Mouse (Mus musculus): Measurements from ENCODE around the gene Dgka. TPM values are rescaled to one million over a fixed set of nuclear protein-coding genes. Genes with fewer than 3 reads are reported as not detected.
"Not testable (repeated sequence)": the region's sequence is repeated elsewhere in the genome, so short reads cannot be mapped to it uniquely, and the experiment has no call there.

The Dgka gene
- polyA plus RNA-seq, 1 experiment = 16.3 TPM

DNA sequence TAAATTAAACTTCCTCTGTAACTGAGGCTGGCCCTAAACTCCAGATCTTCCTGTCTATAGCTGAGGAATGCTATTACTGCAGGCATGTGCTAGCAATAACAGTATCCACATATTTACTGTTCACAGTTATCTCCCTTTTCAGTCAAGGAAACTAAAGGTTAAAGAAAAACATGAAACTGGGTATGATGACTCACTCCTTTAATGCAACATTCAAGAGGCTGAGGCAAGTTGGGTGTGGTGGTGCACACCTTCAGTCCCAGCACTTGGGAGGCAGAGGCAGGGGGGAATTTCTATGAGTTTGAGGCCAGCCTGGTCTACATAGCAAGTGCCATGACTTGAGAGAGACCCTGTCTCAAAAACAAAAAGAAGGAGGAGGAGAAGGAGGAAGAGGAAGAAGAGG is 12.7 kb downstream of the Dgka start:
- no peak for DNase-seq (ENCODE audit: low read depth)

DNA sequence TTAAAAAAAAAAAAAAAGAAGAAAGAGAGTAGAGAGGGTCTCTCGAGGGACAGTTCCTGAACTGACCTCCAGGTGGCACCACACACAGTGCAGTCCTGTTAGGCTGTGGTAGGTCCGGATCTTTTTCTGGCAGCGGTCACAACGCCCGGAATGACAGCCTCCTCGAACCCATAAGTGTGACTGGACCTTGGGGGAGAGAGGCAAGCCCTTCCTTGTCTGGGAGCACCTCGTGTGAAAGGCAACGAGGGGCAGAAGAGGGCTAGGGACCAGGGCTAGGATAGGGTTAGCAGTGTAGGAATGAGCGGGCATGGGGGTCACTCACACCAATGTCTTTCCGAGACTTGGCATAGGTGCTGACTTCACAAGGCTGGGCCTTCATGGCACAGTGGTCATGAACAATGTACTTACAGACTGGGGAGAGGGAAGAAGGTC is 13.6 kb downstream of the Dgka start:
- DNase-seq (ENCODE audit: low read depth) = no peak

DNA sequence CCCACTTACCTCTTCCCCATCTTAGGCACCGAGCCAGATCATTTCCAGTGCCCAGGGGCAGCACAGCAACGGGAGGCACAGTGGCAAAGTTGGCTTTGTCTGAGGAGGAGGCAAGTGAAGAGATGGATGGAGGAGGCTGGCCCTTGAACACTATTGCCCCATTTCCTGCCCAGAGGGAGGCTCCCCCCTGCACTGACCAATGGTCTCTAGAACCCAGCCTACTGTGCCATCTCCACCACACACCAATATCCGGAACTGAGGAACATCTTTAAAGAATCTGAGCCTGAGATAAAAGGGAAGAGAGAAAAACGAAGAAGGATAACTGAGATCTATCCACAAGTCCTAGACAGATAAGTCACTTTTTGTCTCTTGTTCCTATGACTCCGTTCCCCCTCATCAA is 16.6 kb downstream of the Dgka start:
- no peak for DNase-seq (ENCODE audit: low read depth)

DNA sequence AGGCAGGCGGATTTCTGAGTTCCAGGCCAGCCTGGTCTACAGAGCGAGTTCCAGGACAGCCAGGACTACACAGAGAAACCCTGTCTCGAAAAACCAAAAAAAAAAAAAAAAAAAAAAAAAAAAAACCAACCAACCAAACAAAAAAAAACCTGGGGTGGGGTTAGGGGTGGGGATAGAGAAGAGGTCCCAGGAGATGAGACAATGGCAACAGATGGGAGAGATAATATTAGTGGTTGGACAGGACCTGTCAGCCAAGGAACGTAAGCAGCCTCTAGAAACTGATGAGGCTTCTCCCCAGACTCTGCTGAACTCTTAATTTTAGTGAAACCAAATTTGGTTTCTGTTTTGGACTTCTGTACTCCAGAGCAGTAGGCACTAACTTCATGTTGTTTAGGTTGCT is 19.2 kb downstream of the Dgka start:
- not testable (repeated sequence) for DNase-seq (ENCODE audit: low read depth)

DNA sequence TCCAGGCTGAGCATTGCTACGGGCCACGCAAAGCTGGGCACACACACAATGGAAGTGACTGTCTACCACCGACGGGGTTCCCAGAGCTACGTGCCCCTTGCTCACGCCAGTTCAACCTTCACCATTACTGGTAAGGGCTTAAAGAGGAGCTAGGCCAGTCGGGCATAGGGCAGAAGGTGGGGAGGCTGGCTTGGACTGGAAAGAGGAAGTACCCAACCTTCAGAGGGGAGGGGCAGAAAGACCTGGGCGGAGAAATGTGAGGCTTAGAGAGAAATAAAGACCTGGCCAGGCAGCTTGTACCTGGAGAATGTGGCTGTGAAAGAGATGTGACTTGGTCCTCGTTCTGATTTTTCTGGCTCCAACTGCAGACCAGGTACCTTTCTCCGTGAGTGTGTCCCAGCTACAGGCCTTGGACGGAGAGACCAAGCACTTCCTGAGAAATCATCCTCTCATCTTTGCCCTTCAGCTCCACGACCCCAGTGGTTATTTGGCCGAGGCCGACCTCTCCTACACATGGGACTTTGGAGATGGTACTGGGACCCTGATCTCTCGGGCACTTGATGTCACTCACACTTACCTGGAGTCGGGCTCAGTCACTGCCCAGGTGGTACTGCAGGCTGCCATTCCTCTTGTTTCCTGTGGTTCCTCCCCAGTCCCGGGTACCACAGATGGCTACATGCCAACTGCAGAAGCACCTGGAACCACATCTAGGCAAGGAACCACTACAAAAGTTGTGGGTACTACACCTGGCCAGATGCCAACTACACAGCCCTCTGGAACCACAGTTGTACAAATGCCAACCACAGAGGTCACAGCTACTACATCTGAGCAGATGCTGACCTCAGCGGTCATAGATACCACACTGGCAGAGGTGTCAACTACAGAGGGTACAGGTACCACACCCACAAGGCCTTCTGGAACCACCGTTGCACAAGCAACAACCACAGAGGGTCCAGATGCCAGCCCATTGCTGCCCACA is 28.8 kb downstream of the Dgka start:
- DNase-seq (ENCODE audit: low read depth) = no peak

DNA sequence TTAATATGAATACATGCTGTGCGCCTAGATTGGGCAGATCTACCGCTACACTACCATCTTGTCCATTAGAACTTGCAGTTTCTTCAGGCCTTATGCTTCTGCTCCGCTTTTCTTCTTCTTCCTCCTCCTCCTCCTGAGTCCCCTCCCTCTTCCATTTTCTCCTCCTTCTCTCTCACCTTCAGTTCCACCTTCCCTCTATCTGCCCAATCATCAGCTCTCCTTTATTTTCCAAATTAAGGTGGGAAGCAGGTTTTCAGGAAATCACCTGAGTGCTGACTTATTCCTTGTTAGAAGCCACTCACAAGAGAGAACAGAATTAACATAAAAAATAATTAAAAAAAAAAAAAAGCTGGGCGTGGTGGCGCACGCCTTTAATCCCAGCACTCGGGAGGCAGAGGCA is 33.3 kb downstream of the Dgka start:
- not testable (repeated sequence) for DNase-seq (ENCODE audit: low read depth)

DNA sequence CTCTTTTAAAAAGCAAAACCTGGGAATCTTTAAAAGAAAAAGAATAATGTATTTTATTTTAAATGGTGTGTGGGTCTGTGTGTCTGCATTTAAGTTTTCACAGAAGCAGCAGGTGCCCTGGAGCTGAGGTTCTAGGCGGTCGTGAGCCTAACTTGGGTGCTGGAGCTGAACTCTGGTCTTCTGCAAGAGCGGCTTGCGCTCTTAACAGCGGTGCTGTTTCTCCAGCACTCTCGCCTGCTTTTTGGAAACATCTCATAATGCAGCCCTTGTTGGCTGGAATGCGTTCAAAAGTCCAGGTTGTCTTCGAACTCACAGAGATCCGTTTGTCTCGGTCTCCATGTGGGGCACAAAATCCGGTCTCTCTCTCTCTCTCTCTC is 39.4 kb downstream of the Dgka start:
- DNase-seq (ENCODE audit: low read depth) = no peak

DNA sequence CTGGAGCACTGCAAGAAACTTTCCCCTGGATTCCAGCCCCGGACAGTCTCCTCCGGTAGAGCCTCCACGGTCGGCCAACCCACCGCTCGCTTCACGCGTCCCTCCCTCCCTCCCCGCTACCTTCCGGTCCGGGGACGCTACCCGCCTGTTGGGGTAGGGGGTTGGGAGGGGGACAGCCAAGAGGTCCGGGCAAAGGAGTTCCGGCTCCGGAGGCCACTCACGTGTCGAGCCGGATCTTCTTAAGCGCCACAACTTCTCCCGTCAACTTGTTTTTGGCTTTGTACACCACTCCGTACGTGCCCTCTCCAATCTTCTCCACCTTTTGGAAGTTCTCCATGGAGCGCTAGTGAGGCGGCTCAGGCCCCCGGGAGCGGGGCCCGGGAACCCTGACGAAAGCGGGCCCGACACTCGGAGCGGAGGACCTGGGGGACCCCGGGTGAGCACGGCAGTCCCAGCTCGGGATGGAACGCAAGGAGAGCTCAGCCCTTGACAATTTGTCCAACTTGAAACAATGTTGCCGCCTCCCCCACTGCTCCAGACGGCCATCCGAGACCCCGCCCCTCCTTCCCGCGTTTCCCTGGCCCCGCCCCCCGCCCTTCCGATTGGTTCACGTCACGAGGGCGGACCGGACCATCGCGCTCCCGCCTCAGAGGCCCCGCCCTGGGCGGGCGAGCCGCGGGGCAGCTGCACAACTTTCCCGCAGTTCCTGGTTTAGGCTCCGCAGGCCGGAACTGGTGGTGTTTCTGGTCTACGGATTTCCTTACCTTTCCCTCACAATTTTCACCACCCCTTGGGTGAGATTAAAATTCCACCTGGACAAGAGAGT is 40.0 kb downstream of the Dgka start, which contains the start of gene Cdk2:
TSS of gene Cdk2 (minus strand) at position 541 of the 826 bp plus-strand sequence.
- no peak for DNase-seq (ENCODE audit: low read depth)

DNA sequence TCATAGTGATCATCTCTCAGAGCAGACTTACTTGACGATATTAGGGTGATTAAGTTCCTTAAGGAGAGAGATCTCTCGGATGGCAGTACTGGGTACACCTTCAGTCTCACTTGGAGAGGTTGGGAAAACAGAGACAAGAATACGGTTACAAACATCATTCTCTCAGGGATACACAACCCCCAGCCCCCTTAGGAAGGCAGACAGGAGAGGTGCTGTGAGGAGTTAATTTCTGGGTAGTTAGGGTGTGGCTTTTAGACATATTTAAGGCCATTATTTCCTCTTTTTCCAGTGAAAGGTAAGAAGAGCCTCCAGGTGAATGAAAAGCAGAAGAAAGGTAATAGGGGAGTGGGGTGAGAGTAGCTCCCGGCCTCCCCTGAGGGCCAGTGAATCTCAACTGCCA is 40.8 kb downstream of the Dgka start, which contains the start of gene Pmel:
TSS of gene Pmel (plus strand) at position 301 of the 400 bp plus-strand sequence.
- no peak for DNase-seq (ENCODE audit: low read depth)

DNA sequence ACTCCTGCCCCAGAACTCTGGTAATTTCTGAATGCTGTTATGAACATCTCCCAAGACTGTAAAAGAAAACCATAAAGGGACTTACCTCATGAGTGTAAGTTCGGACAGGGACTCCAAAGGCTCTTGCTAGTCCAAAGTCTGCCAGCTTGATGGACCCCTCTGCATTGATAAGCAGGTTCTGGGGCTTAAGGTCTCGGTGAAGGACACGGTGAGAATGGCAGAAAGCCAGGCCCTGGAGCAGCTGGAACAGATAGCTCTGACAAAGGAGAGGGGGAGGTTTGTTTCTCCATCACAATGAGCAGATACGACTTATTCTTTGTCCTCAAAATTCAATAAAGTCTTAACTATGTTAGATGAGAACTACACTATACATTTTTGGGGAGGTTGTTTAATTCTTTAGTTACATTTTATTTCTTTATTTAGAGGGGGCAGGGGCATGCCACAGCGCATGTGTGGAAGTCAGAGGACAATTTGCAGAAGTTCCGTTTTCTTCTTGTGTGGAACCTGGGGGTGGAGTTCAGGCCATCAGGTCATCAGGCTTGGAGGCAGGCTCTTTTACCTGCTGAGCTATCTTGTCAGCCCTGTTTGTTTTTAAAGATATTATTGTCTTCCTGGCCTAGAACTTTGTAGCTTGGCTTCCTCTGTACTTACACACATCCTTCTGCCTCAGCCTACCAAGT is 42.2 kb downstream of the Dgka start:
- no peak for DNase-seq (ENCODE audit: low read depth)

DNA sequence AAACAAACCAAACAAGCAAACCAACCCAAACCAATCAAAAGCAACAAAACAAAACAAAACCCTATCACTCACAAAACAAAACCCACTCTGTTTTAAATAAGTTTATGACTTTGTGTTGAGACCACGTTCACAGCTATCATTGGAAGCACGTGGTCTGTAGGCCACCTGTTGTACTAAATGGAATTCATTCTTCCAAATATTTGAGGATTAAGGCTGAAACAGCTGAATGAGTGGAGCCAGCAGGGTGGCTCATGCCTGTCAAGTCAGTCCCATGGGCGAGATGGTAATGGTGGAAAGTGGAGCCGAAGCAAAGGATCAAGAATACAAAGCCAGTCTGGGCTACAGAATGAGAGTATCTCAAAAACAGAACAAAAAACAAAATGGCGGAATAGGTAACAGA is 43.9 kb downstream of the Dgka start:
- DNase-seq (ENCODE audit: low read depth) = no peak

DNA sequence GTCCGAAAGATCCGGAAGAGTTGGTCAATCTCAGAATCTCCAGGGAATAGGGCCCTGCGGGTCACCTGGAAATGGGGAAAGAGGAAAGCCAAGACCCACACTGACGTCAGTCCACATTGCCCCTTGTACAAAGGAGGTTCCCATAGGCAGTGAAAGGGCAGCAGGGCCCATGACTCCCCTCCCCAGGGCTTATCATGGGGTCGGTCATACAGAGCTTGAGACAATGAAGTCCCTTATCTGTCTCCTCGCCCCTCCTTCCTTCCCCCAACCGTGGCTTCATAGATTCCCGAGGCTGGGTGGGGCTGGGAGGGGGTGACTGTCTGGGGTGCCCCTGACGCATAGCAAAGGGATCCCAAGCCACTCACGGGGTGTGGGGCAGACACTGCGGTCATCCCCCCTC is 45.0 kb downstream of the Dgka start:
- no peak for DNase-seq (ENCODE audit: low read depth)

DNA sequence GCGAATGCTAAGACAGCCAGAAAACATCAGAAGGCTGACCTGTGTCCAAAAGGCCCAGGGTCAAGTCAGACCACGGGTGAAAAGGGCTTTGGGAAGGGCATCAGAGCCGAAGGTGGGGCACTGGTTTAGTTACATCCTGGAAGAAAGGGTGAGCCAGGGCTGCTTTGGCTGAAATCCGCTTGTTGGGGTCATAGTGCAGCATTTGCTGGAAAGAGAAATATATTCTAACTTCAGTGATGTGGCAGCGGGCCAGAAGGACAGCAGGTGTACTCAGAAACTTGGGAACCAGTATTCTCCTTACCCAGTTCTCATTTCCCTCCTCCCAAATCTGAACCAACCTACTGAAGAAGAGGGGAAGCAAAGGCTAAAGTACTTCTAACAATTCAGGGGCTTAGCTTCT is 45.6 kb downstream of the Dgka start:
- DNase-seq (ENCODE audit: low read depth) = no peak

DNA sequence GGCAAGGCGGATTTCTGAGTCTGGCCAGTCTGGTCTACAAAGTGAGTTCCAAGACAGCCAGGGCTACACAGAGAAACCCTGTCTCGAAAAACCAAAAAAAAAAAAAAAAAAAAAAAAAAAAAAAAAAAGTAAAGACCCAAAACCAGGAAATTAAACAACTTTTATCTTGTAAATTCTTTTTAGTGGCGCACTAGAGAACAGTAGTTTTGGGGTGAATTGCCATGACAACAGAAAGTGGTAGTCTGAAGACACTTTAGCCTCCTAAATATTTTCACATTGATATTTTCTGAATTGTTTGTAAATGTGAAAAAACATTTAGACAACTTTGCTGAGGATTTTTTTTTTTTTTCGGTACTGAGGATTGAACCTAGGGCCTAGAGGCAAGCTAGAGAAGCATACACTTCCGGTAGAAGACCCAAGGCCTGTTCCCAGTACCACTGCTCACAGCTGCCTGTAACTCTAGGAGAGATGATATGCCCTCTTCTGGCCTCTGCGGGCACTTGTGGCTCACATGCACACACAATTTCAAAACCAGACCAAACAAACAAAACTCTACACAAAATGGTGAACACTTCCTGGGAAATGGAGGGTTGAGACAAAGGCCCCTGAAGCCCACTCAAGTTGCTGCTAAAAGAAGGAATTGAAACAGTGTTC is 47.5 kb downstream of the Dgka start:
- no peak for DNase-seq (ENCODE audit: low read depth)

DNA sequence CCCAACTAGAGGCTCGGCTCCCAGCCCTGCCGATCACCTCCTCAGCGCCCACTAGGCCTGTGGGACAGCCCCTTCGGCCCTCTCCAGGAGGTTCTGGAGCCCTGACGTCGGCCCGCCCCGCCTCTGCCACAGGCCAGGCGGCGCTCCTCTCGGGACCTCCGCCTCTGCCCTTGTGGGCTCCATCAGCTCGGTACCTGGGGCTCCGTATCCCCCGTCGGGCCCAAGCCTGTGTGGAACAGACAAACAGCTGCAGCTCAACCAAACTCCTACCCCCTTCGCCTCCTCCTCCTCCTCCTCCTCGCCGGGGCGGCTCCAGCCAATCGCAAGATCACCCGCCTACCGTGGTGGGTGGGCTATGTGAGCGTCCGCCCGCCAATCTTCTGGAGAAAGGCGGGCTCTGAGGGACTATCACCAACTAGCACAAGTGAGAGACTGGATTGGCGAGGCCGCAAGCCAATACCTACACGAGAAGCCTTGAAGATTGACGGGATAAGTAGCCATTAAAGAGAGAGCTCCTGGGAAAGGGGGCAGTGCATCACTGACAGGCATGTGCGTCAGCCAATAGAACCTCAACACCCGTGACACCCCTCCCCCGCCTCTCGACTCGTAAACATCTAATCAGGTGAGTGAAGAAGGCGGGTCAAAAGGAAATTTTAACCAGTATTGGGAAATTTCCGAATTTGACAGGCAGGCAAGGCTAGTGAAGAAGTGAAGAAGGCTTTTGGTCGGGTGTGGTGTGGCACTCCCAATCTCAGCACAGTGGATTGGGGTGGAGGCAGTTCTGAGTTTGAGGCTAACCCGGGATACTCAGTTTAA is 48.5 kb downstream of the Dgka start, which contains the start of gene Rab5b:
TSS of gene Rab5b (minus strand) at position 273 of the 816 bp plus-strand sequence.
- peak; percentile 99 for DNase-seq (ENCODE audit: low read depth)

DNA sequence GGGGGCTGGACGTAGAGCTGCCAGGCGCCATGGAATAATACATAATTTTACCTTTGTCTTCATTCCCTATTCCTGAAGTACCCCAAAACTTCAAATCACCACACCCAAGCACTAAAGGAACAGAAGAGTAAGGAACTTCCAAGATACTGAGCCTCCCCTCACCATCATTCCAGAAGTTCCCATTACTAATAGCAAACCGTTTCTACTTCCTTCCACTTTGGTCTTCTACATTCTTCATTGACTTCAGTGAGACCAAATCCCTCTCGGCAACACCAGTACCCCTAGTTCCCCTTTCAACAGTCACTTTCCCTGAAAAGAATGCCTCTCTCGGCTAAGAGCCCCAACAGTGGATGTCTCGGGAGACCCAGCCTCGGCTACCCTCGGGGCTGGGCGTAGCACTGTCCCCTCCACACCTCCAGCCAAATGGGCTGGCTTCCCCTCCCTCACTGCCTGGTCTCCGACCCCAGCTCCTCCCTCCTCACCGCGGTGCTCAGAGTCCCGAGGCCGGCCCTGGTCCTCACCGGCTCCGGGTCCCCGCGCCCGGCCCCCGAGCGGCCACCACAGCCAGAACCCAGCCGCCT is 49.2 kb downstream of the Dgka start:
- DNase-seq (ENCODE audit: low read depth) = no peak

DNA sequence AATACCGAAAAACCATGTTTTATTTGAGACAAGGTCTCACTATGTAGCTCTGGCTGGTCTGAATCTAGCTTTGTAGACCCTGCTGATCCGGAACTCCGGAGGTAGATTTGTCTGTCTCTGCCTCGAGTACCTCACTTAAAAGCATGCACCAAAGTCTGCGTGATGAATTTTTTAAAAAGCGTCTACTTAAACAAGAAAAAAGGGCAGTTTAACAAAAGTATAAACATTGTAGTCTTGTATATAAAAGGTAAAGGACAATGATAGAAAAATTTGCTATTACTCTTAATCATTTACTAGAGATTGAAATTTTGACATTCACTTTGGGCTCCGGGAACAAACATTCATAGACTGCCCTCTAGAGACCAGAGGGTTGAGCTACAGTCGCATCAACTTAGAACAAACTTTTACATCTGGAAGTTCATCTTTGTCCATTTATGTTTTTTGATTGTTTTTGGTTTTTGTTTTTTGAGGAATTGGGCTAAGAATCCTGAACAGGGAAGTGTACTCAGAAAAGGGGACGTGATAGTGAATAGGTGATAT is 70.1 kb downstream of the Dgka start:
- no peak for DNase-seq (ENCODE audit: low read depth)

DNA sequence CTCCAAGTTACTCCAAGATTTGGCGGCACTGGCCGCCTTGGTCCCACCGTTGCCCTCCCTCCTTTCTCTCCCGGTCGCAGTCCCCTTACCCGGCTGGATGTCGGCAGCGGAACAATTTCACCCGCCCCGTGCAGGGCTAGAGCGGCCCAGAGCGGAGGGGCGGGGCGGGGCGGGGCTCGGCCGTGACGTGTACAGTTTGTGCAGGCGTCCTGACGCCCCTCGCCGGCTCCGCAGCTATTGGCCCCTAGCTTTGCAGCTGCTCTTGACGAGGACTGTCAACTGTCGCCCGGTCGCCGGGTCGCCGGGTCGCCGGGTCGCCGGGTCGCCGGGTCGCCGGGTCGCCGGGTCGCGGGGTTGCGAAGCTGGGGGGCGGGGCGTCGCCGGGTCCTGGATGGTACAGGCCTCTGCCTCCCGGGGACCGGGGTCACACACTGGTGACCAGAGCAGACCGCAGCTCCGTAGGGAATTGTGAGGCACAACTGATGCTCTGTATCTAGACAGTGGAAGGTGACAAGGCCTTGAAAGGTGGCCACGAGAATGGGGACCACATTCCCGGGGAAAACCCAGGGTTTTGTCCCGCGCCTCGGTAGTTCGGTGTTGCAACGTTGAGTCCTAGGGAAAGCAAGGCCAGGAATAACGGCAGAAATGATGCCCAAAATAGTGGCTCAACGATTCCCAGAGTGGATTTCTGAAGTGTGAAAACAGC is 70.7 kb downstream of the Dgka start, which contains the start of gene Suox:
TSS of gene Suox (minus strand) at position 311 of the 706 bp plus-strand sequence.
- DNase-seq (ENCODE audit: low read depth) = no peak

DNA sequence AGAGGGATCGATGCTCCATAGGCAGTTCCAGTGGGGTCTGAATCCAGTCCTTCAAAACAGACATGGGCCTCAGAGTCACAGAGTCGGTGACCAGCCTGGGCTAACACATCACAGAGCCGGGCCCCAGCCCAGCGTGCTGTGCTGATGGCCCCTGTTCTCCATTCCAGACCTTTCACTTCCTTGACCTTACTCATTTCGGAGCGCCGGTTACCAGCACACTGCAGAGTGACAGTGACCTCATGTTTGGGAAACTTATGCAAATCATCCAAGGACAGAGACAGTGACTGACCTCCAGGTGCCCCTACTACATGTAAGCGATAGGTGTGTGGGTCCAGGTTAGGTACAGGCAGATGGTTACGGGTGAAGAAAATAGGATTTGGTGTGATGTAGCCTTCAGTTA is 73.5 kb downstream of the Dgka start:
- DNase-seq (ENCODE audit: low read depth) = no peak
